Mouse (Mus musculus): ENCODE measurements around the gene Pacs2. TPM values are rescaled to one million over a fixed set of nuclear protein-coding genes. Genes with fewer than 3 reads are reported as not detected.

Pacs2 gene
- polyA plus RNA-seq, 1 experiment from 2014 or later: 17.9 TPM

DNA sequence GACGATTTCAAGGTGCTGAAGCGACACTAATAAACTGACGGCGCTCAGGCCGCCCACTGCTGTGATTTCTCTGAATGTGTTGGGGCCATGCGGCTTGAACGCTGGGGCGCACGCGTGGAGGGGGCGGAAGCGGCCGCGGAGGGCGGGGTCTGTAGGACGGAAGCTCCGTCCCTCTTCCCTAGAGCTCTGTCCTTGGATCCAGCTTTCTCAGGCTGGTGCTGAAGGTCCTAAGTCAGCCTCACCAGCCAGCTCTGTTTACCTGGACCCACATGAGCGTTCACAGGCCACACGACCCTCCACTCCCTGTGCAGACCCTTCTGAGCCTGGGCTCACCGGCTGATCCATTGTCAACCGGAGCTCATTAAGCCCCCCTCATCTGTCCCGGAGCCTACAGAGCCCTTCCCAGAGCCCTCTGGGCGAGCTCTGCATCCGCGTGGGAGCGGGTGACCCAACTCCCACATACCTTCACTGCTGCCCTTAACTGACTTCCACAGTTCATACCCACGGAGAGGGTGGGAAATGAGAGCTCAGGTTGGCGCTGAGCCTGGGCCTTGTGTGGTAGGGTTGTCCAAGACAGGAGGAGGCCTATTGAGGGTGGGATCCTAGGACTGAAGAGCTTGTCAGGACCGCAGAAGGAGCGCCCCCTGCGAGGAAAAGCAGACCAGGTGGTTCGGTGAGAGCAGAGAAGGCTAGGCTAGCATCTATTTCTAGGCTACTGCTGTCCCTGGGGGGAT, 60.2 kb downstream of the Pacs2 start, which contains the start of gene Tex22:
Gene Tex22 (plus strand): TSS at position 174 of the 734 bp plus-strand sequence.
- ATAC-seq (ENCODE audit: low read depth): peak; percentile 93
- peak within 1 kb of the TSS; percentile 53 for H3K4me3 ChIP-seq (ENCODE audit: low read depth, low read length)
- H3K9me3 ChIP-seq (ENCODE audit: control insufficient read depth, low read length): no peaks in the 10 kb centered on the region
- H3K36me3 ChIP-seq (ENCODE audit: control insufficient read depth, insufficient read depth, low read length): peaks cover 27% of the 10 kb centered on the region
- no peaks in the 10 kb centered on the region for H3K27me3 ChIP-seq (replicated peaks; ENCODE audit: control insufficient read depth, insufficient read depth, low read length)
- peak within 1 kb of the TSS; percentile 98 for H3K4me2 ChIP-seq (ENCODE audit: low read depth, low read length)
- 3% methylated on average over 32 of the region's 32 CpGs for WGBS
- H3K4me1 ChIP-seq (ENCODE audit: control insufficient read depth, insufficient read depth, low read length): peaks cover 15% of the 10 kb centered on the region
- H3K9ac ChIP-seq (ENCODE audit: low read depth, low read length): peak within 1 kb of the TSS; percentile 70
- H3K27ac ChIP-seq (replicated peaks; ENCODE audit: low read depth, low read length): peak within 1 kb of the TSS; percentile 87
- peak; percentile 92 for DNase-seq (ENCODE audit: low spot score)

DNA sequence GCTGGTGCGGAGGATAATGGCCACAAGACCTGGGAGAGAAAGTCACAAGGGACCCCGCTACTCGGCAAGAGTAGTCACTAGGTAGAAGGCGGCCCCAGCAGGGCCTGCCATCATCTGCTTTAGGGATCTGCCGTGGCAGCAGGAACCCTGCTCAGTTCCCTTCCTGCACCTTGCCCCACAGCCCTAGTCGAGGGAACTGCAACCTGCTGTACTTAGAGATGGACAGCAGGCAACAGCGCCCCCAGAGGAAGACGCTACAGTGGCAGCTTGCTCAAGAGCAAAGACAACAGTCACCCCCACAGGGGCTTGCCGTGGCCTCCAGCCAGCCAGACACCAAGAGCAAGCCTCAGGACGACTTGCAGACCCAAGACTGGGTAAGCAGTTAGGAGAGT, 60.8 kb downstream of the Pacs2 start:
- H3K27ac ChIP-seq (replicated peaks; ENCODE audit: low read depth, low read length): peak overlapping the region; percentile 87; the same call in 1 of the 2 replicates
- H3K9ac ChIP-seq (ENCODE audit: low read depth, low read length): peak overlapping the region; percentile 70
- H3K4me1 ChIP-seq (ENCODE audit: control insufficient read depth, insufficient read depth, low read length): peaks cover 15% of the 10 kb centered on the region
- H3K36me3 ChIP-seq (ENCODE audit: control insufficient read depth, insufficient read depth, low read length): peaks cover 21% of the 10 kb centered on the region
- H3K4me3 ChIP-seq (ENCODE audit: low read depth, low read length): peak overlapping the region; percentile 53
- H3K4me2 ChIP-seq (ENCODE audit: low read depth, low read length): peak overlapping the region; percentile 98
- peak; percentile 92 for DNase-seq (ENCODE audit: low spot score)
- peak; percentile 85 for ATAC-seq (ENCODE audit: low read depth)
- no peaks in the 10 kb centered on the region for H3K27me3 ChIP-seq (replicated peaks; ENCODE audit: control insufficient read depth, insufficient read depth, low read length)
- WGBS: 4% methylated on average over 10 of the region's 10 CpGs
- H3K9me3 ChIP-seq (ENCODE audit: control insufficient read depth, low read length): no peaks in the 10 kb centered on the region

DNA sequence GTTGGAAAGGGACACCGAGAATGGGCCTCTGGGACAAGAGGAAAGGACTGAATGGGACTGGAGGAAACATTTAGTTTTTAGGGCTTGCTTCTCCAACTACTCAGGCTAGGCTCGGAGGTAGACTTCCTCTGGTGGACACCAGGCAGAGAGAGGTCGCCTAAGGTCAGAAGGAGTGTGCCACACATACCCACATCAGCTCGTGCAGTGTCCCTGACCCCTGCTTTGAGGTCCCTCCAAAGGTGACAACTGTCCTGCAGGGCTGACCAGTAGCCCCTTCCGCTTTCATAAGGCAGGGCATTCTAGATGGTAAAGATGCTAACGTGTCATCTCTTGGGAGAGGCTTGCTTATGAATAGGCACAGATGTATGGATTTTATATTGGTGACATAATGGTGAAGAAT, 61.2 kb downstream of the Pacs2 start:
- H3K9ac ChIP-seq (ENCODE audit: low read depth, low read length): no peak overlapping the region
- WGBS: 61% methylated on average over 6 of the region's 6 CpGs
- H3K4me3 ChIP-seq (ENCODE audit: low read depth, low read length): no peak overlapping the region

DNA sequence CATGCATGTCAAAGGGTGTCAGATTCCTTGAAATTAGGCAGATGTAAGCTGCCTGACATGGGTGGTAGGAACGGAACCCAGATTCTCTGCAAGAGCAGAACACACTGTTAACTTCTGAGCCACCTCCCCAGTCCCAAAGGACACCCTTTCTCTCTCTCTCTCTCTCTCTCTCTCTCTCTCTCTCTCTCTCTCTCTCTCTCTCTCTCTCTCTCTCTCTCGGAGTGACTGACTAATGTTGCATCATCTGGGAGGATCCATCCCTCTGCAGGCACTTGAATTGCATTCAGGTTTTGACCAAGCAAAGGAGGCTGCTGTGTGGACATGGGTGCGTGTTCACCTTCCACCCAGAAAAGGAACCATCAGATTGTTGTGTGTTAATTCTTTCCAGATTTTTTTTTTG, 73.0 kb downstream of the Pacs2 start:
- Histone ChIP-seq H3K27ac (replicated peaks; ENCODE audit: low read depth, low read length) (no peak overlapping the region), H3K4me1 (ENCODE audit: control insufficient read depth, insufficient read depth, low read length) (no peaks in the 10 kb centered on the region), H3K9me3 (ENCODE audit: control insufficient read depth, low read length) (no peaks in the 10 kb centered on the region), H3K4me2 (ENCODE audit: low read depth, low read length) (no peak overlapping the region), H3K27me3 (replicated peaks; ENCODE audit: control insufficient read depth, insufficient read depth, low read length) (no peaks in the 10 kb centered on the region), H3K9ac (ENCODE audit: low read depth, low read length) (no peak overlapping the region), H3K36me3 (ENCODE audit: control insufficient read depth, insufficient read depth, low read length) (no peaks in the 10 kb centered on the region), H3K4me3 (ENCODE audit: low read depth, low read length) (no peak overlapping the region)
- WGBS: 64% methylated on average over 3 of the region's 3 CpGs
- no peak for ATAC-seq (ENCODE audit: low read depth)
- DNase-seq (ENCODE audit: low spot score): no peak

More for the DNA sequence above, 61.2 kb downstream of the Pacs2 start:
- DNase-seq (ENCODE audit: low spot score) (no peak), ATAC-seq (ENCODE audit: low read depth) (no peak)
- Histone ChIP-seq H3K27ac (replicated peaks; ENCODE audit: low read depth, low read length) (no peak overlapping the region), H3K27me3 (replicated peaks; ENCODE audit: control insufficient read depth, insufficient read depth, low read length) (no peaks in the 10 kb centered on the region), H3K4me1 (ENCODE audit: control insufficient read depth, insufficient read depth, low read length) (peaks cover 15% of the 10 kb centered on the region), H3K36me3 (ENCODE audit: control insufficient read depth, insufficient read depth, low read length) (peaks cover 17% of the 10 kb centered on the region), H3K4me2 (ENCODE audit: low read depth, low read length) (peak overlapping the region; percentile 98), H3K9me3 (ENCODE audit: control insufficient read depth, low read length) (no peaks in the 10 kb centered on the region)

DNA sequence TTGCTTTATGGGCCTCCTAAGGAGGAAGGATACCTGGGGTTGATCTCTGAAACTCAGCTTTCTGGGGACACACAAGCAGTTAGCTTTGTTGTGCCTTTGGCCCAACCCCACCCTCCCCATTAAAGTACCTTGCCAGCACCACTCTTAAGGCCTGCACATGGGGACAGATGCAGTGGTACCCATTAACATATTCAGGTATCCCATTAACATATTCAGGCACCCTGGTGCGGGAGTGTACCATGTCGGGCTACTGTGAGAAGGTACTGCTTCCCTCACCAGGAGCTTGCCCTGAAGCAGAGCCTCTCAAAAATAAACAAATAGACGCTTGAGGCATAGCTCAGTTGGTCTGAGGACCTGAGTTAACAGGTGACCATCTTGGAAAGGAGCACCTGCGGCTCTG, 73.7 kb downstream of the Pacs2 start:
- ATAC-seq (ENCODE audit: low read depth): no peak
- H3K36me3 ChIP-seq (ENCODE audit: control insufficient read depth, insufficient read depth, low read length): no peaks in the 10 kb centered on the region
- H3K4me2 ChIP-seq (ENCODE audit: low read depth, low read length): no peak overlapping the region
- H3K9ac ChIP-seq (ENCODE audit: low read depth, low read length): no peak overlapping the region
- H3K27me3 ChIP-seq (replicated peaks; ENCODE audit: control insufficient read depth, insufficient read depth, low read length): no peaks in the 10 kb centered on the region
- DNase-seq (ENCODE audit: low spot score): no peak
- H3K4me3 ChIP-seq (ENCODE audit: low read depth, low read length): no peak overlapping the region
- WGBS: 39% methylated on average over 4 of the region's 4 CpGs
- H3K27ac ChIP-seq (replicated peaks; ENCODE audit: low read depth, low read length): no peak overlapping the region
- no peaks in the 10 kb centered on the region for H3K9me3 ChIP-seq (ENCODE audit: control insufficient read depth, low read length)
- H3K4me1 ChIP-seq (ENCODE audit: control insufficient read depth, insufficient read depth, low read length): no peaks in the 10 kb centered on the region

DNA sequence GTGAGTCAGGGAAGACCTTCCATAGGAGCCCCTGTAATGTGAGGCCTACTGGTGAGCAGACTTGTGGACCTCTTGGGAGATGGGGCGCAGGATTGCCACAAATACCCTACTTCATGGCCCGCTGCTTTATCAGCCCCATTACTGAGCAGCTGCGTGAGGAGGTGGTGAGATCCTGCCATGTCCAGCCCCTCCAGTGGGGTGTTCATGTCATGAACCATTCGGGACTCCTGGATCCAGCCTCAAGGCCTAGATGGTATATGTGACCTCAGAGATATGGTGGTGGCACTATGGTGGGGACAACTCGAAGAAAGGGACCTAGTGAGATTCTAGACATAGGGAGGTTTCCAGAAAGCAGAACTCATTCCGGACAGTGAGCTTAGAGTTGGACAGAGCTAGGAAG, 74.8 kb downstream of the Pacs2 start:
- Histone ChIP-seq H3K4me1 (ENCODE audit: control insufficient read depth, insufficient read depth, low read length) (no peaks in the 10 kb centered on the region), H3K9me3 (ENCODE audit: control insufficient read depth, low read length) (no peaks in the 10 kb centered on the region), H3K27ac (replicated peaks; ENCODE audit: low read depth, low read length) (no peak overlapping the region), H3K27me3 (replicated peaks; ENCODE audit: control insufficient read depth, insufficient read depth, low read length) (no peaks in the 10 kb centered on the region), H3K36me3 (ENCODE audit: control insufficient read depth, insufficient read depth, low read length) (no peaks in the 10 kb centered on the region), H3K9ac (ENCODE audit: low read depth, low read length) (no peak overlapping the region), H3K4me3 (ENCODE audit: low read depth, low read length) (no peak overlapping the region), H3K4me2 (ENCODE audit: low read depth, low read length) (no peak overlapping the region)
- 81% methylated on average over 6 of the region's 6 CpGs for WGBS
- DNase-seq (ENCODE audit: low spot score) (no peak), ATAC-seq (ENCODE audit: low read depth) (no peak)

DNA sequence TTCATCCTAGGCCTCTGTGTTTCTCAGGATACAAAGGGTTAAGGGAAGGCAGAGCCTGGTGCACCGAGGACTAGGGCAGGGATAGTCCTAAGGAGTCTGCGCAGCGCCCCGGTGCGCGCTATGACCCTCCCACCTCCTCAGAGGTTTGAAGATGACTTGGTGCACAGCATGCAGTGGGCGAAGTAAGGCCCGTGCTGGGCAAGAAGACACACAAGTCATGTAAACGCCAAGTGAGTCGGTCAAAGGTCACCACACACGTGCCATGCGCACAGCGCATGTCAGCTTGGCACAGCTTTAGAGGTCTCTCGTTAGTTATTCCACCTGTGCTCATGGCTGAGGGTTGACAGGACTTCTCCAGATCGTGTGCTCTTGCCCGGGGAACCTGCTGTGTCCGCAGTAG, 75.7 kb downstream of the Pacs2 start:
- DNase-seq (ENCODE audit: low spot score) (no peak), ATAC-seq (ENCODE audit: low read depth) (no peak)
- H3K27ac ChIP-seq (replicated peaks; ENCODE audit: low read depth, low read length): no peak overlapping the region
- WGBS: 80% methylated on average over 17 of the region's 17 CpGs
- H3K36me3 ChIP-seq (ENCODE audit: control insufficient read depth, insufficient read depth, low read length): no peaks in the 10 kb centered on the region
- no peaks in the 10 kb centered on the region for H3K27me3 ChIP-seq (replicated peaks; ENCODE audit: control insufficient read depth, insufficient read depth, low read length)
- no peak overlapping the region for H3K4me3 ChIP-seq (ENCODE audit: low read depth, low read length)
- no peak overlapping the region for H3K9ac ChIP-seq (ENCODE audit: low read depth, low read length)
- H3K4me1 ChIP-seq (ENCODE audit: control insufficient read depth, insufficient read depth, low read length): no peaks in the 10 kb centered on the region
- H3K4me2 ChIP-seq (ENCODE audit: low read depth, low read length): no peak overlapping the region
- no peaks in the 10 kb centered on the region for H3K9me3 ChIP-seq (ENCODE audit: control insufficient read depth, low read length)

DNA sequence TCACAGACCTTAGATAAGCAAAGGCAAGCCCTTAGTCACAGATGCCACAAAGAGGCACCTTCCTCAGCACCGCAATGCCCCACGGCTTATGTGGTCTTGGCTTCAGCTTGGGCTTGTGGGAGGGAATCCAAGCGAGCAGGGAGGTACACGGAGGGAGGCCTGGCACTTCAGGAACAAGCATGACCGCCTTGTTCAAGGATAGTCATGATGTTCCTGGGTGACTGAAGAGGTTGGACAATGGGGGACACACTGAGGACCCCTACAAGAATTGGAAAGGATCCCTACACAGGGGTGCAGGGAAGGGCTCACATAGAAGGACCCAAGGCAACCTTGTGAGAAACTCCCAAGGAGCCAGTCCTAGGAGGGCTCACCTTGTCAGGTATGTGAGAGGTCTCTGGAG, 82.7 kb downstream of the Pacs2 start:
- ATAC-seq (ENCODE audit: low read depth) (no peak), DNase-seq (ENCODE audit: low spot score) (no peak)
- Histone ChIP-seq H3K36me3 (ENCODE audit: control insufficient read depth, insufficient read depth, low read length) (no peaks in the 10 kb centered on the region), H3K9me3 (ENCODE audit: control insufficient read depth, low read length) (no peaks in the 10 kb centered on the region), H3K27ac (replicated peaks; ENCODE audit: low read depth, low read length) (no peak overlapping the region), H3K9ac (ENCODE audit: low read depth, low read length) (peak overlapping the region; percentile 98), H3K4me1 (ENCODE audit: control insufficient read depth, insufficient read depth, low read length) (peaks cover 12% of the 10 kb centered on the region), H3K4me3 (ENCODE audit: low read depth, low read length) (peak overlapping the region; percentile 90; the same call in 1 of the 2 replicates), H3K27me3 (replicated peaks; ENCODE audit: control insufficient read depth, insufficient read depth, low read length) (no peaks in the 10 kb centered on the region), H3K4me2 (ENCODE audit: low read depth, low read length) (peak overlapping the region; percentile 84)
- WGBS: 83% methylated on average over 5 of the region's 5 CpGs

DNA sequence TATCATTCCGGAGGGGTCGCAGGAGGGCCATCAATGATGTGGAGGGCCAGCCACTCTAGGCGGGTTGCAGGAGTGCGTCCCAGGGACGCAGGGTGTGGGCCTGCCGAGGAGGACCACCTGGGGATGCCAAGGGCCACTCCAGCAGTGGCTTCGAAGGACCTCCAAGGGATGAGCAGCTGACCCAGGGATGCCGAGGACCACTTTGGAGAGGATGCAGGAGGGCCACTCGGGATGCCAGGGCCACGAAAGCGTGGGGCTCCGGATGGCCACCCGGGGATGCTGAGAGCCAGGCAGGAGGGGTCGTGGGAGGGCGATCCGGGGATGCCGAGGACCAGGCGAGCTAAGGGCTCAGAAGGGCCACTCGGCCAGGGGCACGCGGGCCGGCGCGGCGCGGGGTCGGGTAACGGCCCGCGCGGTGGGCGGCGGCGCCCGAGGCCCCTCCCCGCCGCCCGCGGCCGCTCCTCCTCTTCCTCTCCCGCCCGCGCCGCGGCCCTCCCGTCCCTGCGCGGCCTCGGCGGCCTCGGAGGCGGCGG, 83.5 kb downstream of the Pacs2 start, which contains the start of gene Mta1:
Gene Mta1 (plus strand): TSS at position 530 of the 533 bp plus-strand sequence.
- 3% methylated on average over 14 of the region's 53 CpGs for WGBS
- peak; percentile 68 for ATAC-seq (ENCODE audit: low read depth)
- H3K27me3 ChIP-seq (replicated peaks; ENCODE audit: control insufficient read depth, insufficient read depth, low read length): no peaks in the 10 kb centered on the region
- peak within 1 kb of the TSS; percentile 84 for H3K4me2 ChIP-seq (ENCODE audit: low read depth, low read length)
- no peaks in the 10 kb centered on the region for H3K9me3 ChIP-seq (ENCODE audit: control insufficient read depth, low read length)
- peak within 1 kb of the TSS; percentile 88 for H3K27ac ChIP-seq (replicated peaks; ENCODE audit: low read depth, low read length)
- H3K4me1 ChIP-seq (ENCODE audit: control insufficient read depth, insufficient read depth, low read length): peaks cover 12% of the 10 kb centered on the region
- peak; percentile 81 for DNase-seq (ENCODE audit: low spot score)
- H3K36me3 ChIP-seq (ENCODE audit: control insufficient read depth, insufficient read depth, low read length): peaks cover under 1% of the 10 kb centered on the region; the same call in 1 of the 2 replicates
- peak within 1 kb of the TSS; percentile 90 for H3K4me3 ChIP-seq (ENCODE audit: low read depth, low read length)
- H3K9ac ChIP-seq (ENCODE audit: low read depth, low read length): peak within 1 kb of the TSS; percentile 98

Measured in embryonic facial prominence, embryonic 14.5 days (tissue).